ENCODE assay signal across 19 mouse cellular contexts in the genomic region with DNA sequence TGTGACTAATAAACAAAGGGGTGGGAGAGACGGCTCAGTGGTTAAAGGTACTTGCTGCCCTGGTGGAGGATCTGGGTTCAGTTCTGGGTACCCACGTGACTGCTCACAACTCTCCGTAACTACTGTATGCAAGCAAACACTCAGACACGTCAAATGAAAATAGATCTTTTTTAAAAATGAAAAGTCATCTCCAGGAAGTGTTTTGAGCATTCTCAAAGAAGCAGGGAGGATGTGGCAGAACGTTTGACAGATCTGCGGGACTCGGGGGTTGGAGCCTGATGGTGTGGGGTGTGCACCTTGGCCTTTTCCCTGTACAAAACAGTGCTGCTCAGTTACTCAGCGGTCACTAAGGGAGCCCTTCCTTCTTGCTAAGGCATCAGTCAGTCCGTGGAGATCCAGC.
DNase-seq lines count a peak whose midpoint lies in the region; TF ChIP-seq lines count a peak whose summit lies in the region.
"Had no signal": no experiment of that assay in that cellular context is flagged by ENCODE, and none has a peak within 500 bp of the region (broad histone marks: within the 10 kb centered on the region; RNA-seq: fewer than 3 reads in every experiment).

No protein-coding gene starts in this region.

- H3K27me3 ChIP-seq in spleen, adult 2 months (ENCODE audit: control insufficient read depth, insufficient read depth, low read length): no peaks in the 10 kb centered on the region
- no peaks in the 10 kb centered on the region for H3K27me3 ChIP-seq in megakaryocyte, embryonic 14.5 days (replicated peaks)
- H3K27me3 ChIP-seq: limb, embryonic 15.5 days; midbrain, embryonic 15.5 days; neural tube, embryonic 13.5 days had no signal

- H3K4me1 ChIP-seq in spleen, adult 2 months (ENCODE audit: control insufficient read depth, insufficient read depth, insufficient read length): peaks cover 3% of the 10 kb centered on the region; the same call in 1 of the 2 replicates
- H3K4me1 ChIP-seq in megakaryocyte, embryonic 14.5 days: peaks cover 41% of the 10 kb centered on the region
- H3K4me1 ChIP-seq: limb, embryonic 15.5 days; midbrain, embryonic 15.5 days had no signal

- DNase-seq in spleen, adult 2 months (ENCODE audit: low read depth in 1 of 2, low spot score in 2 of 2): peak in 1 of 2 experiments; percentile 28
- no peak for DNase-seq in spleen, adult 12 weeks (ENCODE audit: low spot score)
- peak; percentile 9 to 24 for DNase-seq in thymus, adult 18-20 months
- no peak for DNase-seq in right cerebral cortex, postnatal 36 days (ENCODE audit: low spot score in 2 of 2)
- DNase-seq in layer of hippocampus, adult 9-11 months: no peak
- DNase-seq in urinary bladder, postnatal 25 days (ENCODE audit: low spot score): no peak
- DNase-seq in gastrocnemius, postnatal 25 days: no peak
- DNase-seq: adrenal gland, adult 8-10 months; cerebellum, adult 8-10 months; heart, postnatal 14 days; liver, postnatal 0 days; lung, postnatal 36 days had no signal

- no peak overlapping the region for H3K4me3 ChIP-seq in spleen, adult 2 months (ENCODE audit: extremely low read depth, insufficient read depth, insufficient read length)
- H3K4me3 ChIP-seq in megakaryocyte, embryonic 14.5 days (replicated peaks): peak overlapping the region; percentile 88
- H3K4me3 ChIP-seq: heart, embryonic 10.5 days; limb, embryonic 15.5 days; midbrain, embryonic 15.5 days; neural tube, embryonic 13.5 days had no signal

- peak overlapping the region; percentile 72 for H3K27ac ChIP-seq in spleen, adult 2 months (ENCODE audit: insufficient read depth, low read length)
- H3K27ac ChIP-seq: heart, embryonic 10.5 days; hindbrain, postnatal 0 days; limb, embryonic 15.5 days; midbrain, embryonic 15.5 days; neural tube, embryonic 13.5 days had no signal

- no peaks in the 10 kb centered on the region for H3K9me3 ChIP-seq in megakaryocyte, embryonic 14.5 days
- H3K9me3 ChIP-seq: G1E; heart, embryonic 10.5 days; limb, embryonic 15.5 days; midbrain, embryonic 15.5 days; neural tube, embryonic 13.5 days had no signal

- WGBS in spleen, adult 2 months: 27% methylated on average over 9 of the region's 9 CpGs

- no peak for TF ChIP-seq CTCF in spleen, adult 2 months (IDR thresholded peaks at IDR 0.05; ENCODE audit: extremely low read depth, insufficient read depth, insufficient read length, insufficient replicate concordance)

- H3K36me3 ChIP-seq in spleen, adult 2 months (ENCODE audit: control insufficient read depth, insufficient read depth, low read length): no peaks in the 10 kb centered on the region
- H3K36me3 ChIP-seq in megakaryocyte, embryonic 14.5 days (replicated peaks; ENCODE audit: low read length): peaks cover 45% of the 10 kb centered on the region
- H3K36me3 ChIP-seq: midbrain, embryonic 15.5 days had no signal

- TF ChIP-seq POLR2A in spleen, adult 2 months (IDR thresholded peaks at IDR 0.05; ENCODE audit: low read depth, low read length): no peak

Comparison
In these comparisons a context has a peak if more than half of its experiments do, and no peak if none do; other contexts are left out.
1. DNase-seq: peak in thymus, adult 18-20 months (2 of 2); none in spleen, adult 12 weeks (single experiment), right cerebral cortex, postnatal 36 days (0 of 2), layer of hippocampus, adult 9-11 months (single experiment), urinary bladder, postnatal 25 days (single experiment) and gastrocnemius, postnatal 25 days (single experiment).